In the genomic region with DNA sequence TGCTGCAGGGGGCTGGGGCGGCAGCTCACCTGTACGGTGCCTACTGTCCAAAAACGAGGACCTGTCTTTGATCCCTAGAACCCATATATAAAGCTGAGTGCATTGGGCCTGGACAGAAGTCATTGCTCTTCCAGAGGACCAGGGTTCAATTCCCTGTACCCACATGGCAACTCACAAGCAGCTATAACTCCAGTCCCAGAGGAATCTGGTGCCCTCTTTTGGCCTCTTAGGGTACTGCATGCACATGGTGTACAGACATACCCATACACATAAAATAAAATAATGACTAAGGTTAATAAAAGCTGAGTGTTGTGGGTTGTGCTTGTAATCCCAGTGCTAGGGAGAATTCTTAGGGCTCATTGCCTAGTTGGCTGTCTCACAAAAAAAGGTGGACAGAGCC, we compare ENCODE assay signal across 12 mouse cellular contexts. TPM values are rescaled to one million over a fixed set of nuclear protein-coding genes. Genes with fewer than 3 reads are reported as not detected.
DNase-seq lines count a peak whose midpoint lies in the region; ATAC-seq and TF ChIP-seq lines count a peak whose summit lies in the region.
"Had no signal": no experiment of that assay in that cellular context is flagged by ENCODE, and none has a peak within 500 bp of the region (broad histone marks: within the 10 kb centered on the region; RNA-seq: fewer than 3 reads in every experiment).

No protein-coding gene starts in this region.

- H3K27ac ChIP-seq in intestine, postnatal 0 days (ENCODE audit: low read depth, low read length) = no peak overlapping the region
- H3K27ac ChIP-seq in intestine, embryonic 15.5 days = no peak overlapping the region
- H3K27ac ChIP-seq in thymus, adult 2 months (ENCODE audit: control insufficient read depth, insufficient read depth, low read length) = peak overlapping the region; percentile 91; the same call in 1 of the 2 replicates
- H3K27ac ChIP-seq in liver, embryonic 14.5 days = no peak overlapping the region
- H3K27ac ChIP-seq: heart, embryonic 13.5 days had no signal

- H3K4me2 ChIP-seq in intestine, postnatal 0 days (replicated peaks; ENCODE audit: low read depth) = no peak overlapping the region
- H3K4me2 ChIP-seq in intestine, embryonic 15.5 days (replicated peaks) = no peak overlapping the region
- H3K4me2 ChIP-seq in liver, embryonic 14.5 days (ENCODE audit: low read depth) = no peak overlapping the region
- H3K4me2 ChIP-seq: heart, embryonic 13.5 days had no signal

- TF ChIP-seq EP300 in liver, embryonic 14.5 days (IDR thresholded peaks at IDR 0.05; ENCODE audit: low read depth) = no peak

- no peaks in the 10 kb centered on the region for H3K36me3 ChIP-seq in intestine, postnatal 0 days (ENCODE audit: control insufficient read depth, insufficient read depth)
- no peaks in the 10 kb centered on the region for H3K36me3 ChIP-seq in intestine, embryonic 15.5 days
- peaks cover 3% of the 10 kb centered on the region; the same call in 1 of the 2 replicates for H3K36me3 ChIP-seq in thymus, adult 2 months (ENCODE audit: control insufficient read depth, insufficient read depth, low read length)
- no peaks in the 10 kb centered on the region for H3K36me3 ChIP-seq in liver, embryonic 14.5 days (replicated peaks; ENCODE audit: control insufficient read depth, insufficient read depth, low read depth)
- H3K36me3 ChIP-seq: heart, embryonic 13.5 days had no signal

- 96% methylated on average over 3 of the region's 3 CpGs for WGBS in intestine, postnatal 0 days
- 93% methylated on average over 3 of the region's 3 CpGs for WGBS in intestine, embryonic 15.5 days
- over 99% methylated on average over 3 of the region's 3 CpGs for WGBS in thymus, adult 2 months
- WGBS in liver, embryonic 14.5 days (ENCODE audit: insufficient replicate concordance) = 85% methylated on average over 3 of the region's 3 CpGs

- H3K4me1 ChIP-seq in intestine, postnatal 0 days (replicated peaks; ENCODE audit: control insufficient read depth, insufficient read depth, low read length) = no peaks in the 10 kb centered on the region
- H3K4me1 ChIP-seq in intestine, embryonic 15.5 days (replicated peaks) = no peaks in the 10 kb centered on the region
- peaks cover 20% of the 10 kb centered on the region for H3K4me1 ChIP-seq in thymus, adult 2 months (replicated peaks; ENCODE audit: control insufficient read depth, insufficient read depth, low read length)
- H3K4me1 ChIP-seq in liver, embryonic 14.5 days (replicated peaks; ENCODE audit: control insufficient read depth in 2 of 2, insufficient read depth in 2 of 2, low read length in 1 of 2) = peaks cover 11 to 12% of the 10 kb centered on the region in 2 experiments

- no peaks in the 10 kb centered on the region for H3K27me3 ChIP-seq in intestine, postnatal 0 days (replicated peaks; ENCODE audit: control insufficient read depth, insufficient read depth, low read length)
- H3K27me3 ChIP-seq in intestine, embryonic 15.5 days (replicated peaks) = no peaks in the 10 kb centered on the region
- no peaks in the 10 kb centered on the region for H3K27me3 ChIP-seq in thymus, adult 2 months (ENCODE audit: control insufficient read depth, insufficient read depth, low read length)
- no peaks in the 10 kb centered on the region for H3K27me3 ChIP-seq in liver, embryonic 14.5 days (ENCODE audit: control insufficient read depth, insufficient read depth, low read length)
- H3K27me3 ChIP-seq: heart, embryonic 13.5 days had no signal

- TF ChIP-seq POLR2A in thymus, adult 2 months (IDR thresholded peaks at IDR 0.05; ENCODE audit: control insufficient read depth, extremely low read depth, insufficient read depth, low read length, poor library complexity) = no peak

- peak; percentile 52 for TF ChIP-seq CTCF in intestine, postnatal 0 days (IDR thresholded peaks at IDR 0.05; ENCODE audit: low read depth)
- TF ChIP-seq CTCF in thymus, adult 2 months (IDR thresholded peaks at IDR 0.05; ENCODE audit: borderline replicate concordance, control insufficient read depth, extremely low read depth, insufficient read depth, low read length, poor library complexity) = no peak
- TF ChIP-seq CTCF in liver, embryonic 14.5 days (IDR thresholded peaks at IDR 0.05; ENCODE audit: low read depth) = peak; percentile 74

- ATAC-seq in intestine, postnatal 0 days = no peak
- no peak for ATAC-seq in intestine, embryonic 15.5 days
- ATAC-seq in liver, embryonic 14.5 days (ENCODE audit: insufficient read depth) = no peak
- ATAC-seq: activated CD4-positive, CD25-positive, alpha-beta regulatory T cell, adult 4 months had no signal

- no peak overlapping the region for H3K9ac ChIP-seq in intestine, postnatal 0 days (ENCODE audit: low read depth, low read length)
- H3K9ac ChIP-seq in intestine, embryonic 15.5 days = no peak overlapping the region
- no peak overlapping the region for H3K9ac ChIP-seq in liver, embryonic 14.5 days (replicated peaks)
- H3K9ac ChIP-seq: heart, embryonic 13.5 days had no signal

- no peak overlapping the region for H3K4me3 ChIP-seq in intestine, postnatal 0 days (ENCODE audit: low read depth, low read length)
- no peak overlapping the region for H3K4me3 ChIP-seq in intestine, embryonic 15.5 days (replicated peaks)
- no peak overlapping the region for H3K4me3 ChIP-seq in thymus, adult 2 months (ENCODE audit: control insufficient read depth, insufficient read depth, low read length)
- no peak overlapping the region for H3K4me3 ChIP-seq in liver, embryonic 14.5 days (ENCODE audit: insufficient read depth in 1 of 2, low read depth in 2 of 2, low read length in 2 of 2)
- H3K4me3 ChIP-seq: heart, embryonic 13.5 days; myocyte had no signal

- H3K9me3 ChIP-seq in intestine, postnatal 0 days (ENCODE audit: control insufficient read depth) = no peaks in the 10 kb centered on the region
- no peaks in the 10 kb centered on the region for H3K9me3 ChIP-seq in intestine, embryonic 15.5 days
- H3K9me3 ChIP-seq in liver, embryonic 14.5 days (ENCODE audit: control insufficient read depth, low read length) = no peaks in the 10 kb centered on the region
- H3K9me3 ChIP-seq: heart, embryonic 13.5 days had no signal

- DNase-seq in thymus, adult 2 months = no peak
- no peak for DNase-seq in thymus, adult 18-20 months
- no peak for DNase-seq in liver, embryonic 14.5 days (ENCODE audit: low read depth in 3 of 3, low spot score in 3 of 3)
- no peak for DNase-seq in urinary bladder, postnatal 10 days (ENCODE audit: low spot score)
- DNase-seq in embryo, embryonic 10 days (ENCODE audit: low spot score) = no peak
- no peak for DNase-seq in right cerebral cortex, postnatal 36 days (ENCODE audit: low spot score in 2 of 2)

RNA-seq across cellular contexts. Expression of a gene that starts 1.4 kb away (rescaled TPM):
- polyA plus RNA-seq in intestine, postnatal 0 days (2015; fragmentation: Nextera tagmentation; extraction: Ambion mirVana) = 1.7 and 2.0 TPM in 2 replicates
- polyA plus RNA-seq in intestine, embryonic 15.5 days (2015; fragmentation: Nextera tagmentation; extraction: Ambion mirVana) = 3.2 TPM in 2 replicates
- polyA plus RNA-seq in thymus, adult 2 months (2012; rRNA removed) = 81.2 and 84.0 TPM in 2 replicates
- polyA plus RNA-seq in liver, embryonic 14.5 days (2012; rRNA removed) = 0.55 and 0.63 TPM in 2 replicates
- 0.37 and 0.39 TPM in 2 replicates for polyA plus RNA-seq in liver, embryonic 14.5 days (2014; fragmentation: Nextera tagmentation; extraction: Ambion mirVana)

RNA-seq across cellular contexts. Expression of a gene that starts 8.3 kb away (rescaled TPM):
- 0.93 and 1.7 TPM in 2 replicates for polyA plus RNA-seq in intestine, postnatal 0 days (2015; fragmentation: Nextera tagmentation; extraction: Ambion mirVana)
- 1.1 and 1.8 TPM in 2 replicates for polyA plus RNA-seq in intestine, embryonic 15.5 days (2015; fragmentation: Nextera tagmentation; extraction: Ambion mirVana)
- polyA plus RNA-seq in thymus, adult 2 months (2012; rRNA removed) = 25.8 and 35.9 TPM in 2 replicates
- not detected in 2 replicates for polyA plus RNA-seq in liver, embryonic 14.5 days (2012; rRNA removed)
- not detected in 2 replicates for polyA plus RNA-seq in liver, embryonic 14.5 days (2014; fragmentation: Nextera tagmentation; extraction: Ambion mirVana)
- polyA plus RNA-seq: activated CD4-positive, CD25-positive, alpha-beta regulatory T cell, adult 4 months; forebrain, embryonic 11.5 days; heart, embryonic 13.5 days; myocyte had no signal

Comparison
In these comparisons a context has a peak if more than half of its experiments do, and no peak if none do; other contexts are left out.
1. RNA of a gene that starts 1.4 kb away (polyA plus RNA-seq): 81.2 to 84.0 TPM in thymus, adult 2 months; 3.2 TPM in intestine, embryonic 15.5 days, 1.7 to 2.0 TPM in intestine, postnatal 0 days and 0.37 to 0.63 TPM in liver, embryonic 14.5 days; every median in the first group is over 10 times any median in the second.